Mouse (Mus musculus) erythroblast, embryonic 14.5 days (primary cell): Measurements from ENCODE around the gene Ano10.

Source experiments
- GATA1 ChIP-seq: IDR thresholded peaks from 2 replicates; pipeline ENCODE4 v1.6.1; 2012; ENCODE audit warnings: low read length, inconsistent platforms, mixed read lengths
- TAL1 ChIP-seq: IDR thresholded peaks from 3 replicates; pipeline ENCODE4 v1.6.1; 2012; ENCODE audit warnings: low read length, inconsistent platforms, mixed read lengths

- TF ChIP-seq TAL1 = no peak
- no peak for TF ChIP-seq GATA1
Measured at GRCm38 (mm10) chr9:122177256-122178220, 116.7 kb downstream of the Ano10 start.
